Mouse (Mus musculus) ovary, adult 18-20 months (tissue): ENCODE results near the gene Tmem30b.

Source experiments
- DNase-seq: peaks from one replicate; pipeline ENCODE4 v3.0.0; 2022; ENCODE audit warnings: low spot score, mixed read lengths

Tmem30b gene

GRCm38 (mm10) chr12:73517022-73517709 lies 29.0 kb downstream of the Tmem30b start:
- peak; percentile 44 for DNase-seq

DNA sequence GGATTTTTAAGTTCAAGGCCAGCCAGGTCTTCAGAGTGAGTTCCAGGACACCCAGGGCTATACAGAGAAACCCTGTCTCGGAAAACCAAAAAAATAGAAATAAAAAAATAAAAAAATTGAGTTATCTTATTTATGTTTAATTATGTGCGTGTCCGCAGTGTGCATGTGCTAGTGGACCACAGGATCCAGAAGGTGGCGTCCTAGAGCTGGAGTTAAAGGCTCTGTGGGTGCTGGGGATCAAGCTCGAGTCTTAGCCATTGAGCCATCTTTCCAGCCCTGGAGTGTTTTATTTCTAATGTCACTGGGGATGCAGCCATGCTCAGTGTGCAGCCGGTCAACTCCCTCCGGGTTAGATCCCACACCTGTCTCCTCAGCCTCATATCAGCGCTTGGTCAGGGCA lies 29.7 kb downstream of the Tmem30b start:
- DNase-seq = no peak

DNA sequence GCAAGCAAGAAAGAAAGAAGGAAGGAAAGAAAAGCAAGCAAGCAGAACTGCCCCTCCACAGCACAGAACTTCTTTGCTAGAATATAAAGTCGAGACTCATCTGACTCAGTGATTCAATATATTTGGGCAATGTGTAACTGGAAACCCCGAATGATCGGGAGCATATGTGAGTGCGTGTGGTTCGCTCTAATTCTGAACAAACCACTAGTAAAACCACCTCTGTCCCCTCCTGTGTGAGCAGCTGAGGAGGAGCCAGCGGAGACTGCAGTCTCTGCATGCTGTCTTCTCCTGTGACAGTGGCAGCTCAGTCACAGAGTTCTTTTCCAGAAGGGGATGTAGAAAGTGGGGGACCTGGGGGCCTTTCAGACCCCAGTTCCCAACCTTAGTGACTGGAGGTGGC lies 31.5 kb downstream of the Tmem30b start:
- DNase-seq = no peak

DNA sequence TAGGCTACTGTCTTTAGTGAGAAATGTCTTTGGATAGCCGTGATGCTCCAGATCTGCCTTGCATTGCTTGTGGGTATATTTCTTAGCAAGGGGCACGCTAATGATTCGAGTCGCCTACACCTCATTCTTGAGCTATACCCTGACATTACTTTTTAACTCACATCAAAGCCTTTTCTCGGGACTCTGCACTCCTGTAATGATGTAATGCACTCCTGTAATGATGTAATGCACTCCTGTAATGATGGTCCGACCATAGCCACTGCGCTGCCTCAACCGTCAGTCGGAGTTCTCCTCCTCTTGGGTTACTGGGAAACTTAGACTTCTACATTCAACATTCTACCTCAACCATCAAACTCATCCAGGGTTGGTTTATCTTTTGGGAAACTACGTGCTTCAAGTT lies 32.2 kb downstream of the Tmem30b start:
- no peak for DNase-seq

GRCm38 (mm10) chr12:73511467-73512047 lies 34.6 kb downstream of the Tmem30b start:
- no peak for DNase-seq

- no peak for DNase-seq
Measured at GRCm38 (mm10) chr12:73507105-73507504, 39.1 kb downstream of the Tmem30b start.

DNA sequence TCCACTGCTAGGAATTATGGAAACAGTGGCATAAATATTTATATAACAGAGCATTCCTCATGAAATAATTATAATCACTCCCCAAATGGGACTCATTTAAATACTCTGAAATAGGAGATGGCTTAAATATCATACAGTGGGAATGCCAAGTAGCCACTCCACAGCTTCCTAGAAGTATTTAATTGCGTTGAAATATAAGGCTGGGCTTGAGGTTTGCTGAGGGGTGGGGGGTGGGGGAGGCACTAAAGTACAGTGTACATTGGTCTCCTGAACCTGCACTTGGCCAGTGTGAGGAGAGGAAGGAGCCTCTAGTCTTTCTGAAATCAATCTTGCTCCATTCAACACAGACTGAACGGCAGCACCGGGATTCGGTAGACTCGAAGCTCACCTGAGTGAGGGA lies 39.5 kb downstream of the Tmem30b start:
- no peak for DNase-seq

DNA sequence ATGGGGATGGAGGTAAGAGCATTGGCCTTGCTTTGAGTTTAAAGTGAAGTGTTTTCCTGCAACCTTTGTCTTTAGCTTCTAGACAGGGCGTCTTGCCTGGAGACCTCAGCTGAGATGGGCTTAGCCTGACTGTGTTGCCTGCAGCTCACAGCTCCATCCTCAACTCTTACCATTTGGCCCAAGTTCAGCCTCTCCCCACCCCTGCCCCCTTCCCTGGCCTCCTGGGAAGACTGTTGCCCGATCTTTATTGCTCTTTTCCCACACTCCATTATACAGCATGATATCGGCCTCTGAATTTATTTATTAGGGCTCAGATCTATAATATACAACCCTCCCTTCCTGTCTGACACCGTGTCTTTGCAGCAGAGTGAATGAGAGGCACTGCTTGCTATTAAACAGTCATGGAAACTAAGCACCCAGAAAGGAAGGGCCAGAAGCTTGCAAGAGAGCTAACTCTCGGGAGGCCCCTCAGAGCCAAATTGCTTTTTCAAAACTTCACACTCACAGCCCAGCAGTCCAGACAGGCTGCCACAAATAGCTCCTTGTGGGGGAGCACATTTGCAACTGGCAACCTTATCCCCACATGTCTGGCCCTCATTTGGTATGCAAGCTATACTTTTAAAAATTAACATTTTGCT lies 45.4 kb downstream of the Tmem30b start:
- no peak for DNase-seq

GRCm38 (mm10) chr12:73495172-73495571 lies 51.0 kb downstream of the Tmem30b start:
- DNase-seq = no peak

DNA sequence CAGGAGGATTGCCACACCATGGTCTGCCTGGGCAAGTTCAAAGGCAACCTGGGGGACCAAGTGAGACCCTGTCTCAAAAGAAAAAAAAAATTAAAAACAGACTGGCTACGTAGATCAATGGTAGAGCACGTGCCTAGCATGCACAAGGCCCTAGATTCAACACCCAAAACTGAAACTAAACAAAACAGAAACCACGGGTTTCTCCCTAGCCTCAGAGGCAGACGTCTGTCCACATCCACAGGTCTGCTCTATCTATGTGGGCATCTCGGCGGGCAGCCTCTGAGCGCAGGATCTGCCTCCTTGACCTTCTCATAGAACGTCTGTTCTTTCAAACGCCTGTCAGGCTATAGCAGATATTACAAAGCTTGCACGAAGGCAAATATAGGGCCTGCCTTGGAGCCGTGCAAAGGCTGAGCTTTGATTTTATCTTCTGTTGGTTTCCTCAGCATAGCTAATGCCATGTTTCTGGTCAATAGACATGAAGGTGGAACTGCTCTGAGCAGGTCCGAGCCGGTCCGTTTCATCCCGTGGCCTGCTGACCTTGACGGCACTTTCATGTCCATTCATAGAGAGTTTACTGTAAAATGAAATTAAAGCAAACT lies 52.2 kb downstream of the Tmem30b start:
- DNase-seq = no peak
